Mouse (Mus musculus) layer of hippocampus, postnatal 14 days (tissue): ENCODE measurements around the gene H2-D1. TPM values are rescaled to one million over a fixed set of nuclear protein-coding genes. Genes with fewer than 3 reads are reported as not detected.
"Not testable (repeated sequence)": the region's sequence is repeated elsewhere in the genome, so short reads cannot be mapped to it uniquely, and the experiment has no call there.

Source experiments
- DNase-seq, 2 experiments: peaks; one replicate each; pipeline ENCODE4 v3.0.0; 2021 to 2022; ENCODE audit warnings: low spot score in 2 of 2, mixed read lengths in 1 of 2
- total RNA-seq, 2 experiments: library from RNA; stranded (reverse); gene quantifications; 2 replicates each; pipeline ENCODE4 v1.2.3; 2021

H2-D1 gene
- total RNA-seq, 2 experiments from 2014 or later = 14.5 to 14.8 TPM

GRCm38 (mm10) chr17:35255301-35255700, 7.2 kb upstream of the H2-D1 start:
- DNase-seq = no peak

- DNase-seq = no peak
These were observed 6.8 kb upstream of the H2-D1 start for GRCm38 (mm10) chr17:35255704-35256103.

GRCm38 (mm10) chr17:35257378-35257777, 5.2 kb upstream of the H2-D1 start:
- DNase-seq = no peak

GRCm38 (mm10) chr17:35257824-35258491, 4.6 kb upstream of the H2-D1 start:
- DNase-seq = peak; percentile 93 to 95

- DNase-seq = no peak
These were observed 3.7 kb upstream of the H2-D1 start for GRCm38 (mm10) chr17:35258492-35259478.

GRCm38 (mm10) chr17:35259621-35260020, 2.9 kb upstream of the H2-D1 start:
- DNase-seq = no peak

GRCm38 (mm10) chr17:35261651-35262050, 879 bp upstream of the H2-D1 start:
- no peak for DNase-seq

GRCm38 (mm10) chr17:35263523-35263883, 973 bp downstream of the H2-D1 start:
- DNase-seq = no peak

GRCm38 (mm10) chr17:35267399-35268086, 5.0 kb downstream of the H2-D1 start:
- no peak for DNase-seq

- no peak for DNase-seq
These were observed 7.3 kb downstream of the H2-D1 start for GRCm38 (mm10) chr17:35269653-35270347.

- DNase-seq = no peak
These were observed 9.7 kb downstream of the H2-D1 start for GRCm38 (mm10) chr17:35272249-35272648.

GRCm38 (mm10) chr17:35274770-35275169, 12.2 kb downstream of the H2-D1 start:
- DNase-seq = peak; percentile 83 to 85

- no peak for DNase-seq
These were observed 13.9 kb downstream of the H2-D1 start for GRCm38 (mm10) chr17:35276304-35276864.

GRCm38 (mm10) chr17:35278049-35278448, 15.5 kb downstream of the H2-D1 start:
- DNase-seq = no peak

GRCm38 (mm10) chr17:35278957-35279688, 16.6 kb downstream of the H2-D1 start:
- DNase-seq = no peak

GRCm38 (mm10) chr17:35280276-35280675, 17.7 kb downstream of the H2-D1 start:
- DNase-seq = no peak

GRCm38 (mm10) chr17:35285431-35285830, 22.9 kb downstream of the H2-D1 start:
- no peak for DNase-seq

GRCm38 (mm10) chr17:35295796-35296195, 33.3 kb downstream of the H2-D1 start:
- DNase-seq = peak; percentile 35 to 54

- DNase-seq = not testable (repeated sequence)
These were observed 37.9 kb downstream of the H2-D1 start for GRCm38 (mm10) chr17:35300261-35300945.
